Mouse (Mus musculus): Measurements from ENCODE around the gene Prdm16. TPM values are rescaled to one million over a fixed set of nuclear protein-coding genes. Genes with fewer than 3 reads are reported as not detected.

Prdm16 gene
- polyA plus RNA-seq, 1 experiment: not detected

GRCm38 (mm10) chr4:154346731-154347522 lies 289.7 kb downstream of the Prdm16 start:
- no peaks in the 10 kb centered on the region for H3K36me3 ChIP-seq (replicated peaks; ENCODE audit: low read length)
- TF ChIP-seq FLI1 (IDR thresholded peaks at IDR 0.05; ENCODE audit: low read length) (no peak), GATA1 (IDR thresholded peaks at IDR 0.05; ENCODE audit: borderline replicate concordance, low read length) (no peak)
- peaks cover 20% of the 10 kb centered on the region for H3K9me3 ChIP-seq
- no peaks in the 10 kb centered on the region for H3K4me1 ChIP-seq
- no peak overlapping the region for H3K4me3 ChIP-seq (replicated peaks)
- H3K27me3 ChIP-seq (replicated peaks): peaks cover 7% of the 10 kb centered on the region

DNA sequence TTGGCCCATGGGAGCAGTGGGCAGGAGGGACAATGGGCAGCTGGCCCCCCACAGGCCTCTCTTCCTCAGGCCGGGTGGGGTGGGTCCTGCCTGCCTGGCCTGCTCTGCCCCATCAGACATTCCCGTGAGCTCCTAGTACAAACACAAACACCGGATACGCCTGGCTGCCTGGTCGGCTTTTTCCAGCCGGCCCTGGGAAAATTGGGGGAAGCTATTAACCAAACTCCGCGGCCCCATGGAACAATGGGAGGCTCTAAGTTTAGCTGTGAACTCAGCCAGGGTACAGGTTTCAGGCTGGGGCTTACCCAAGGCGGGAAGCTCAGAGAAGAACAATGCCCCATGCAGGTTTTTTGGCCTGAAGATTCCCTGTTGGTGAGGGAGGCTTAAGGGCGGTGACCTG lies 300.0 kb downstream of the Prdm16 start:
- H3K27me3 ChIP-seq (replicated peaks): peaks cover 17% of the 10 kb centered on the region
- no peak for TF ChIP-seq GATA1 (IDR thresholded peaks at IDR 0.05; ENCODE audit: borderline replicate concordance, low read length)
- no peaks in the 10 kb centered on the region for H3K9me3 ChIP-seq
- H3K36me3 ChIP-seq (replicated peaks; ENCODE audit: low read length): no peaks in the 10 kb centered on the region
- no peaks in the 10 kb centered on the region for H3K4me1 ChIP-seq
- H3K4me3 ChIP-seq (replicated peaks): no peak overlapping the region

DNA sequence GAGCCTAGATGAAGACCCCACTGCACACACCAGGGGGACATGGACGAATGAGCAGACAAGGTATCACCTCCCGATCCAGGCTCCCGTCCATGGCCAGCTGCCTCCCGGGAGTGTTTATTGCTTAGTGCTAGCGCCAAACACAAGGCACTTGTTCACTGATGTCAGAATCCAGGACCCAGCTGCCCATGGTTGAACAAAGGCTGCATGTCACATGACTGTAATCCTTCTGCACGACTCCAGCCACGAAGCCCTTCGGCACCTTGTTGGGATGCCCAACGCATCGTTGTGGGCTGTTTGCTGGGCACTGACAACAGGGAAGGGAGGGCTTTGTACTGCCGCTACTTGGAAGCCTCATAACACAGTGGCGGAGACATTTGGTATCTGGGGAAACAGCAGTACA lies 300.9 kb downstream of the Prdm16 start, which contains the start of gene B230104I21Rik:
Gene B230104I21Rik (plus strand): TSS at position 367 of the 400 bp plus-strand sequence.
- TF ChIP-seq FLI1 (IDR thresholded peaks at IDR 0.05; ENCODE audit: low read length) (no peak), GATA1 (IDR thresholded peaks at IDR 0.05; ENCODE audit: borderline replicate concordance, low read length) (no peak)
- Histone ChIP-seq H3K4me1 (no peaks in the 10 kb centered on the region), H3K4me3 (replicated peaks) (no peak within 1 kb of the TSS)

GRCm38 (mm10) chr4:154334699-154335402 lies 301.8 kb downstream of the Prdm16 start:
- peaks cover 19% of the 10 kb centered on the region for H3K27me3 ChIP-seq (replicated peaks)
- no peak overlapping the region for H3K4me3 ChIP-seq (replicated peaks)
- no peaks in the 10 kb centered on the region for H3K9me3 ChIP-seq
- no peaks in the 10 kb centered on the region for H3K4me1 ChIP-seq
- H3K36me3 ChIP-seq (replicated peaks; ENCODE audit: low read length): no peaks in the 10 kb centered on the region
- TF ChIP-seq FLI1 (IDR thresholded peaks at IDR 0.05; ENCODE audit: low read length): no peak
- no peak for TF ChIP-seq GATA1 (IDR thresholded peaks at IDR 0.05; ENCODE audit: borderline replicate concordance, low read length)

More for the DNA sequence above, 300.9 kb downstream of the Prdm16 start, which contains the start of gene B230104I21Rik:
- no peaks in the 10 kb centered on the region for H3K9me3 ChIP-seq
- H3K27me3 ChIP-seq (replicated peaks): peaks cover 19% of the 10 kb centered on the region
- H3K36me3 ChIP-seq (replicated peaks; ENCODE audit: low read length): no peaks in the 10 kb centered on the region

DNA sequence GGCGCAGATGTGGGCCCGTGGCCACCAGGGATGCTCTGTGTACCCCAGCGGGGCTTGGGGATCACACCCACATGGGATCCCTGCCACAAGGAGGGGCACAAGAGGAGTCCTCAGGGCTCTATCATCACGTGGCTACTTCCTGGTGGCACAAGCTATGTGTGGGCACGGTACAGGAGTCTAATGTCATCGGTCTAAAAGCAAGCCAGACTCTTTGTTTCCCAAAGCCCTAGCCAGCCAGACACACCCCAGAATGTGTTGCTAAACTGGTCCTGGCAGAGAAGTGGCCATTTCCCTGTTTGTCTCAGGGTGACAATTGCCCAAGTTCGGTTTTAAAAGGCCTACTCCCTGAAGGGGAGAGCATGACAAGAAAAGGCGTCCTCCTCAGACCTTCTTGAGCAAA lies 303.4 kb downstream of the Prdm16 start:
- H3K27me3 ChIP-seq (replicated peaks): peaks cover 12% of the 10 kb centered on the region
- no peaks in the 10 kb centered on the region for H3K9me3 ChIP-seq
- H3K36me3 ChIP-seq (replicated peaks; ENCODE audit: low read length): no peaks in the 10 kb centered on the region
- TF ChIP-seq GATA1 (IDR thresholded peaks at IDR 0.05; ENCODE audit: borderline replicate concordance, low read length) (no peak), FLI1 (IDR thresholded peaks at IDR 0.05; ENCODE audit: low read length) (no peak)
- H3K4me3 ChIP-seq (replicated peaks): no peak overlapping the region
- H3K4me1 ChIP-seq: no peaks in the 10 kb centered on the region

DNA sequence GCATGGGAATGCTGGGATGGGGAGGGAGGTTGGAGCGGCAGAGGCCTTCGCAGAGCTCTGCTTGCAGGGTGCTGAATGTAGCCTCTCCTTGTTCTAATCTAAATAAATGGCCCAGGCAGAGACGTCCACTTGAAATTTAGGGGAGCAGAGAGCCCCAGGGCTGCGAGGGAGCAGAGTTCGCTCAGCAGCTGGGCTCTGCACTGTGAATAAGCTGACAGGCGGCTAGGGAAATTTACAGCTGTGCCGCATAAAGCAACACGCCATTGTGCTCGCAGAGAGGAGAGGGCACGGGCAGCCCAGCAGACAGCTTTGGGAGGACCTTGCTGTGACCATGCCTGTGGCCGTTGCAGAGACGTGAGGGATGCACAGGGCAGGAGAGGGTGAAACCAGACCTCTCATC lies 305.4 kb downstream of the Prdm16 start:
- H3K27me3 ChIP-seq (replicated peaks): peaks cover 11% of the 10 kb centered on the region
- TF ChIP-seq GATA1 (IDR thresholded peaks at IDR 0.05; ENCODE audit: borderline replicate concordance, low read length): no peak
- TF ChIP-seq FLI1 (IDR thresholded peaks at IDR 0.05; ENCODE audit: low read length): no peak
- H3K36me3 ChIP-seq (replicated peaks; ENCODE audit: low read length): no peaks in the 10 kb centered on the region
- H3K9me3 ChIP-seq: no peaks in the 10 kb centered on the region
- H3K4me1 ChIP-seq: no peaks in the 10 kb centered on the region
- no peak overlapping the region for H3K4me3 ChIP-seq (replicated peaks)

DNA sequence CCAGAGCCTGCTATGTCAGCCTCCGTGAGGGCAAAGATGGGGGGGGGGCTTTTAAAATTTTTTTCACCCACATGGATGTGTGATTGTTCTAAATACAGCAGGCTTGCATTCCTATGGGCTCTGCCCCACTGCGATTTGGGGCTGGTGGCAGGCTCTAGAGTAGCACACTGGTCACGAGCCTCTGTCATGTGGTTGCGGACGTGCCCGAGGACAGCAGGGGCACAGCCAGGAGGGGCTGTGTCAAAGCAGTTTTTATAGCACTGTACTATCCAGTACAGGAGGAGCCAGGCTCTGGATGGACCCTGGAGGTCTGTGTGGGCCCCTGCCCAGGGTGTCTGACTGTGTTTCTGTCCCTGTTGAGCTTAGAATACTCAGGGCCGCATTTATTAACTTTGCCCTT lies 306.7 kb downstream of the Prdm16 start:
- no peaks in the 10 kb centered on the region for H3K9me3 ChIP-seq
- H3K36me3 ChIP-seq (replicated peaks; ENCODE audit: low read length): no peaks in the 10 kb centered on the region
- H3K4me3 ChIP-seq (replicated peaks): no peak overlapping the region
- H3K27me3 ChIP-seq (replicated peaks): peaks cover 19% of the 10 kb centered on the region
- TF ChIP-seq GATA1 (IDR thresholded peaks at IDR 0.05; ENCODE audit: borderline replicate concordance, low read length) (no peak), FLI1 (IDR thresholded peaks at IDR 0.05; ENCODE audit: low read length) (no peak)
- H3K4me1 ChIP-seq: no peaks in the 10 kb centered on the region

- Histone ChIP-seq H3K4me1 (no peaks in the 10 kb centered on the region), H3K9me3 (no peaks in the 10 kb centered on the region), H3K27me3 (replicated peaks) (peaks cover 17% of the 10 kb centered on the region), H3K4me3 (replicated peaks) (no peak overlapping the region), H3K36me3 (replicated peaks; ENCODE audit: low read length) (no peaks in the 10 kb centered on the region)
- TF ChIP-seq GATA1 (IDR thresholded peaks at IDR 0.05; ENCODE audit: borderline replicate concordance, low read length) (no peak), FLI1 (IDR thresholded peaks at IDR 0.05; ENCODE audit: low read length) (no peak)
Observed at GRCm38 (mm10) chr4:154328836-154329235, 307.8 kb downstream of the Prdm16 start.

GRCm38 (mm10) chr4:154328431-154328830 lies 308.2 kb downstream of the Prdm16 start:
- Histone ChIP-seq H3K27me3 (replicated peaks) (peaks cover 17% of the 10 kb centered on the region), H3K4me3 (replicated peaks) (no peak overlapping the region), H3K9me3 (no peaks in the 10 kb centered on the region), H3K4me1 (no peaks in the 10 kb centered on the region), H3K36me3 (replicated peaks; ENCODE audit: low read length) (no peaks in the 10 kb centered on the region)
- TF ChIP-seq FLI1 (IDR thresholded peaks at IDR 0.05; ENCODE audit: low read length) (no peak), GATA1 (IDR thresholded peaks at IDR 0.05; ENCODE audit: borderline replicate concordance, low read length) (no peak)

DNA sequence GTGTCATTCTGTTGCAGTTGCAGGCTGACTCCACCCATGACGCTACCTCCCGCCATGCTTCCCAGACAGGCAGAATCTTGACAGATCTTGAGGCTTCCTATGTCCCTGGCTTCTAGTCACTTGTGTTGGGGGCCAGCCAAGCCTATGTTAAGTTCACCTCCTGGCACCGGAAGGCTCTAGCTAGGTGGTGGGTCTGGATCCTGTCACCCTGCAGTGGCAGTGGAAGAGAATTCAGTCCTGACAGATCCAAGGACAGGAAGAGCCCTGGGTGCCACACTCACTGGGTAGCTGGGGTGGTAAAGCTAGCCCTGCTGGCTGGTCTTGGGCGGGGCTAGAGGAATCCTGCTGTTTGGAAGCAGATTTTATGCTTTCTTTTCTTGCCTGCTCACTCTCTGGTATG lies 311.3 kb downstream of the Prdm16 start:
- H3K4me1 ChIP-seq: no peaks in the 10 kb centered on the region
- peaks cover 19% of the 10 kb centered on the region for H3K27me3 ChIP-seq (replicated peaks)
- H3K9me3 ChIP-seq: no peaks in the 10 kb centered on the region
- TF ChIP-seq GATA1 (IDR thresholded peaks at IDR 0.05; ENCODE audit: borderline replicate concordance, low read length) (no peak), FLI1 (IDR thresholded peaks at IDR 0.05; ENCODE audit: low read length) (no peak)
- no peak overlapping the region for H3K4me3 ChIP-seq (replicated peaks)
- no peaks in the 10 kb centered on the region for H3K36me3 ChIP-seq (replicated peaks; ENCODE audit: low read length)

All from megakaryocyte, embryonic 14.5 days (primary cell).